Mouse (Mus musculus) liver, postnatal 0 days (tissue): ENCODE data around the gene Tmem30b.

ENCODE experiments used
- CTCF ChIP-seq: sonication (generic); IDR thresholded peaks from 2 replicates; pipeline ENCODE4 v1.5.1; 2016; ENCODE audit warnings: antibody characterized with exemption, low read depth
- EP300 ChIP-seq: IDR thresholded peaks from 2 replicates; pipeline ENCODE4 v1.6.1; 2016; ENCODE audit warnings: antibody characterized with exemption, low read depth, mild to moderate bottlenecking

DNA sequence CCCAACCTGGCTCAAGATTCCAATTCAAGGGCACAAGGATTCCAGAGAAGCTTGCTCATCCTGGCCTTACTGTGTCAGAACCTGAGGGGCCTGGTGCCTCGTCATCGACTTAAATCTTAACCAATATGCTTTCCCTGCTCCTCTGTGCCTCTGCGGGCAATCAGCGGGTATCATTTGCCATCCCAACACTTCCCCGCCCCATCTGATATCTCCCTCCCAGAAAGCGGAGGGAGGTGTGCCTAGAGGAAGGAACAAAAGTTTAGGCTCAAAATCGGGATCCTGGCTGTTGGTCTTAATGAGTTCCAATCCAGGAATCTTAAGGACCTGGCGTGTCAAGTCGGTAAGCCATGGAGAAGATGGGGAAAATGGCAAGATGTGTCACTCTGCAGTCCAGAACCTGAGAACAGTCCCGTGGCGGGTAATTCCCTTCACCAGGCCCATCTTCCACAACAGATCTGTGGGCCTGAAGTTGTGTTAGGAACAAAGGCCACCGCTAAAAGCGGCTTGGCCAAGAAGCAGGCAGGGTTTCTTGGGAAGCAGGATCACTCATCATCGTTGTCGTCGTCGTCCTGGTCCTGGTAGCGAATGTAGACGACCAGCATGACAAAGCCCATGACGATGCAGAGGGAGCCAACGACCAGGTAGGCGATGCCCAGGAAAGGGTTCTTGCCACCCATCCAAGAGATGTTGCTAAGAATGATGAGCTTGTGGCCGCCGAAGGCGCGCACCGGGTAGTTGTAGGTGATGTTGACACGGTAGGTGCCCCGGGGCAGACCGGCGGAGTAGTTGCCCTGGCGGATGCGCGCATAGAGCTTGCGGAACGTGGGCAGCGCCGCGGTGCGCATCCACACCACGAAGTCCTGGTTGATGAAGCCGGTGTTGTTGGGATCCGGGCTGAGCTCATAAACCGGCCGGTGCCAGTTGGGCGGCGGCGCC, 1.2 kb downstream of the Tmem30b start:
- TF ChIP-seq CTCF = no peak
- no peak for TF ChIP-seq EP300
